Mouse (Mus musculus): ENCODE data around the gene CK137956. TPM values are rescaled to one million over a fixed set of nuclear protein-coding genes. Genes with fewer than 3 reads are reported as not detected.

Gene CK137956
- total RNA-seq (2014; rRNA removed; ENCODE audit: low replicate concordance) (not detected in 2 replicates), polyA plus RNA-seq (2015; fragmentation: Nextera tagmentation; extraction: Ambion mirVana) (not detected in 2 replicates)

DNA sequence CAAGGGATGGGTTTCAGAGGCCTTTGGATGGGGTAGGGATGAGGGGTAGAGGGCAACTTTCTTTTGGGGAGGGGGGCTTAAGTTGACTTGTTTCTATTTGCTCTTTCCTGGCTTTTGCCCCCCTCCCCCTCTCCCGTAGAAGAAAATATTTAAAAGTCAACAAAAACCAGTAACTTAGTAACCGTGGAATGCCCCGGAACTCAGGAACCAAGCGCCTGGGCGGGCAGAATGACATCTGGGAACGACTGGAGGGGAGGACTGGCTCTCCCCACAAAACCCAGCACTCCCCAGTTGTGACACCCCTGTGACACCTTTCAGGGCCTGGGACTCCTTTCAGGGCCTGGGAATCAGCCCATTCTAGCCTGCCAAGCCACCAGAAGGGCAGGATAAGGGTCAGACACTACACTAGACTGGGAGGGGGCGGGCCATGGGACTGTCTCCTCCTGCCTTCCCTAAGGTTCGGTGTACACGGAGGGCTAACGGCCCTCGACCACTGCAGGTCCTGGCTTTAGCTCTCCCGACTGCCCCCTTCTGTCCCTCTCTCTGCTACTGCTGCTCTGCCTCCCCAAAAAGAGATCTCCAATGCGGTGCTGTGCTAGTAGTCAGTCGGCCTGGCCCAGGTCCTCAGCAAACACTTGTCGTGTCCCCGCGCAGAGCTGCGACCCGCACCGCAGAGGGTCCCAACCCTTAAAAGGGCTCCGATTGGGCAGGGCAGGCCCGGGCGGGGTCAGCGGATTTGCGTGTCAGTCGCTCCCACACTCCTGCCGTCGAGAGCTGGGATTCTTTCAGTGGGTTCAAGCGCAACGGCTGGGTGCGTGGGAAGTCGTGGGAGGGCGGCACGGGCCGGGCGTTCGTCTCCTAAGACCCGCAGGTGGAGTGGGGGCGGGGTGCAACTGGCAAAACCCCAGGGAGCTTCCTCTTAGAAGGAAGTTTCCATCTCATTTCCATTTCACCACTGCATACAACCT is at the start of gene CK137956:
Gene CK137956, minus strand, starts transcription at position 51 of the 968 bp plus-strand sequence.
- WGBS, result 6% methylated on average over 39 of the region's 39 CpGs
- Histone ChIP-seq H3K9me3 (replicated peaks; ENCODE audit: control insufficient read depth, low read length) (no peaks in the 10 kb centered on the region), H3K4me1 (ENCODE audit: control insufficient read depth, insufficient read depth) (no peaks in the 10 kb centered on the region), H3K9ac (replicated peaks; ENCODE audit: low read depth, low read length) (no peak within 1 kb of the TSS), H3K4me2 (ENCODE audit: low read depth, low read length) (no peak within 1 kb of the TSS), H3K4me3 (ENCODE audit: low read depth, low read length) (no peak within 1 kb of the TSS), H3K36me3 (replicated peaks; ENCODE audit: control insufficient read depth, insufficient read depth, low read length) (no peaks in the 10 kb centered on the region), H3K27me3 (ENCODE audit: control insufficient read depth, insufficient read depth, low read length) (peaks cover 41% of the 10 kb centered on the region), H3K27ac (ENCODE audit: low read depth) (no peak within 1 kb of the TSS)
- ATAC-seq (ENCODE audit: insufficient read depth, low read depth) (no peak), DNase-seq (ENCODE audit: low spot score) (no peak)
- TF ChIP-seq EP300 (IDR thresholded peaks at IDR 0.05; ENCODE audit: low read depth) (no peak), CTCF (IDR thresholded peaks at IDR 0.05; ENCODE audit: low read depth) (no peak)

GRCm38 (mm10) chr4:128019465-128019864 is 48.7 kb upstream of the CK137956 start:
- 42% methylated on average over 2 of the region's 2 CpGs for WGBS
- no peaks in the 10 kb centered on the region for H3K36me3 ChIP-seq (replicated peaks; ENCODE audit: control insufficient read depth, insufficient read depth, low read length)
- no peak overlapping the region for H3K4me2 ChIP-seq (ENCODE audit: low read depth, low read length)
- no peak overlapping the region for H3K4me3 ChIP-seq (ENCODE audit: low read depth, low read length)
- no peaks in the 10 kb centered on the region for H3K9me3 ChIP-seq (replicated peaks; ENCODE audit: control insufficient read depth, low read length)
- DNase-seq (ENCODE audit: low spot score) (no peak), ATAC-seq (ENCODE audit: insufficient read depth, low read depth) (no peak)
- 0 out of 2 replicates have a peak, but pooled peaks cover 6% of the 10 kb centered on the region for H3K27me3 ChIP-seq (ENCODE audit: control insufficient read depth, insufficient read depth, low read length)
- no peaks in the 10 kb centered on the region for H3K4me1 ChIP-seq (ENCODE audit: control insufficient read depth, insufficient read depth)
- no peak overlapping the region for H3K9ac ChIP-seq (replicated peaks; ENCODE audit: low read depth, low read length)
- TF ChIP-seq EP300 (IDR thresholded peaks at IDR 0.05; ENCODE audit: low read depth) (no peak), CTCF (IDR thresholded peaks at IDR 0.05; ENCODE audit: low read depth) (no peak)
- H3K27ac ChIP-seq (ENCODE audit: low read depth), result no peak overlapping the region

- no peak for ATAC-seq (ENCODE audit: insufficient read depth, low read depth)
Observed at GRCm38 (mm10) chr4:128004797-128005452, 34.2 kb upstream of the CK137956 start.

DNA sequence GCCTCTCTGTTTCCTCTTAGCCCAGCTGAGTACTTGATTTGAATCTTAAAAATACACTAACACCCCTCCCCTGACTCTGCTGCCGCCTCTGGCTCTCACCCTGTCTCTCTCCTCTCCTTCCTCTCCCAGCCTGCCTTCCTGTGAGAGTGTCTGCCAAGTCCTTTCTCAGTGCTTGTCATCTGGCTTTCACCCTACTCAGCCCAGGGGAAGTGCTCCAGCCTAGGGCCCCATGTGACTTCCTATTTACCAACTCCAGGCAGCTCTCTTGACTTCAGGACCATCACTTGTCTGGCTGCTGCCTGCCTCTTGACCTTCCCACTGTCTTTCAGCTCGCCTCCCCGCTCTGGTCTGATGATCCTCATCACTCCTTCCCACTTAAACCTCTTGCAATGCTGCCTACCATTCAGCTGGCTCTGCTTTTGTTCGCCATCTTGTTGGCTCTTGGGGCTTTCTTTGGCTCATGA is 31.9 kb upstream of the CK137956 start:
- no peaks in the 10 kb centered on the region for H3K4me1 ChIP-seq (ENCODE audit: control insufficient read depth, insufficient read depth)
- ATAC-seq (ENCODE audit: insufficient read depth, low read depth) (no peak), DNase-seq (ENCODE audit: low spot score) (no peak)
- no peak for TF ChIP-seq CTCF (IDR thresholded peaks at IDR 0.05; ENCODE audit: low read depth)
- no peak for TF ChIP-seq EP300 (IDR thresholded peaks at IDR 0.05; ENCODE audit: low read depth)
- no peak overlapping the region for H3K27ac ChIP-seq (ENCODE audit: low read depth)
- H3K9me3 ChIP-seq (replicated peaks; ENCODE audit: control insufficient read depth, low read length), result no peaks in the 10 kb centered on the region
- 38% methylated on average over 4 of the region's 4 CpGs for WGBS
- no peaks in the 10 kb centered on the region for H3K27me3 ChIP-seq (ENCODE audit: control insufficient read depth, insufficient read depth, low read length)
- H3K4me3 ChIP-seq (ENCODE audit: low read depth, low read length), result no peak overlapping the region
- no peak overlapping the region for H3K4me2 ChIP-seq (ENCODE audit: low read depth, low read length)
- no peak overlapping the region for H3K9ac ChIP-seq (replicated peaks; ENCODE audit: low read depth, low read length)
- no peaks in the 10 kb centered on the region for H3K36me3 ChIP-seq (replicated peaks; ENCODE audit: control insufficient read depth, insufficient read depth, low read length)

More at GRCm38 (mm10) chr4:128004797-128005452, 34.2 kb upstream of the CK137956 start:
- Histone ChIP-seq H3K4me3 (ENCODE audit: low read depth, low read length) (no peak overlapping the region), H3K4me1 (ENCODE audit: control insufficient read depth, insufficient read depth) (no peaks in the 10 kb centered on the region), H3K36me3 (replicated peaks; ENCODE audit: control insufficient read depth, insufficient read depth, low read length) (no peaks in the 10 kb centered on the region), H3K27ac (ENCODE audit: low read depth) (no peak overlapping the region), H3K27me3 (ENCODE audit: control insufficient read depth, insufficient read depth, low read length) (no peaks in the 10 kb centered on the region), H3K9ac (replicated peaks; ENCODE audit: low read depth, low read length) (no peak overlapping the region), H3K9me3 (replicated peaks; ENCODE audit: control insufficient read depth, low read length) (no peaks in the 10 kb centered on the region), H3K4me2 (ENCODE audit: low read depth, low read length) (no peak overlapping the region)
- DNase-seq (ENCODE audit: low spot score), result no peak
- no peak for TF ChIP-seq EP300 (IDR thresholded peaks at IDR 0.05; ENCODE audit: low read depth)
- WGBS, result 45% methylated on average over 3 of the region's 3 CpGs

GRCm38 (mm10) chr4:127999281-127999680 is 28.5 kb upstream of the CK137956 start:
- Histone ChIP-seq H3K9ac (replicated peaks; ENCODE audit: low read depth, low read length) (no peak overlapping the region), H3K36me3 (replicated peaks; ENCODE audit: control insufficient read depth, insufficient read depth, low read length) (no peaks in the 10 kb centered on the region), H3K9me3 (replicated peaks; ENCODE audit: control insufficient read depth, low read length) (no peaks in the 10 kb centered on the region), H3K27ac (ENCODE audit: low read depth) (no peak overlapping the region), H3K4me2 (ENCODE audit: low read depth, low read length) (no peak overlapping the region), H3K4me1 (ENCODE audit: control insufficient read depth, insufficient read depth) (no peaks in the 10 kb centered on the region), H3K27me3 (ENCODE audit: control insufficient read depth, insufficient read depth, low read length) (no peaks in the 10 kb centered on the region), H3K4me3 (ENCODE audit: low read depth, low read length) (no peak overlapping the region)
- DNase-seq (ENCODE audit: low spot score) (no peak), ATAC-seq (ENCODE audit: insufficient read depth, low read depth) (no peak)
- WGBS, result 70% methylated on average over 3 of the region's 3 CpGs
- no peak for TF ChIP-seq EP300 (IDR thresholded peaks at IDR 0.05; ENCODE audit: low read depth)
- no peak for TF ChIP-seq CTCF (IDR thresholded peaks at IDR 0.05; ENCODE audit: low read depth)

All from heart, postnatal 0 days (tissue).